Mouse (Mus musculus) 3T3-L1 (cell line): Measurements from ENCODE around the gene Iqsec1.

Experiments used
- DNase-seq: peaks from one replicate; pipeline ENCODE4 v3.0.0-alpha.2; 2015; ENCODE audit warnings: low read depth, low spot score

Iqsec1 gene

DNA sequence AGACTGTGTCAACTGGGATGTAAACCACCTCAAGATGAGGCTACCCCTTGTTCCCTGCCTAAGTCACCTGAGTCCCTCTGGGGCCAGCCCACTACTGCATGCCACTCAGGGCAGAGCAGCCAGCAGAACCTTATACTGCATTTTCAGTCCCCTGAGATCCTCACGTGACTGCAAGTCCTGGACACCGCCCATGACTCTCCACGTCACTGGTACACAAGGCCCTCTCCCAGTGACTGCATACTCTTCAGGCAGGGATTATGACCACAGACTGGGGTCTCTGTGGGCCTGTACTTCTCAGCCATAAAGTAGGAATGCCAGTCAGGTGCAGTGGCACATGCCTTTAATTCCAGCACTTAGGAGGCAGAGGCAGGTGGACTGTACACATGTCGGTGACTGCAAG, 281.3 kb downstream of the Iqsec1 start:
- DNase-seq: no peak

DNA sequence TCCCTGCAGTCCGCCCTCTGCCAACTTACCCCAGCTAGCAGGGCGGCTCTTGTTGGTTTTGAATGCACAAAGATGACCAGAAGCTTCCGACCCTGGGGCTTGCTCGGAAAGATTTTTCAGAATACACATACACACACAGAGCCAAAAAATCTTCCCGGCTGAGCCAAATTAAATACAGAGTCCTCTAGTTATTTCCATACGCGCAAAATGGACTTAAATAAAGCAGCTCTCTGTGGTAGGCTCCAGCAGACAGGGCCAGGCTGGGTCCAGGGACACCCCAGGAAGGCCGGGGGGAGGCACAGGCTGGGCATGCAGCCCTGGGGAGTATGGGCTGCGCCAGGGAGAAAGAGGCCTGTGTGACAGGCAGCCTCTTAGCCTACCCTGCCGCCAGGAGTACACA, 282.0 kb downstream of the Iqsec1 start:
- no peak for DNase-seq

DNA sequence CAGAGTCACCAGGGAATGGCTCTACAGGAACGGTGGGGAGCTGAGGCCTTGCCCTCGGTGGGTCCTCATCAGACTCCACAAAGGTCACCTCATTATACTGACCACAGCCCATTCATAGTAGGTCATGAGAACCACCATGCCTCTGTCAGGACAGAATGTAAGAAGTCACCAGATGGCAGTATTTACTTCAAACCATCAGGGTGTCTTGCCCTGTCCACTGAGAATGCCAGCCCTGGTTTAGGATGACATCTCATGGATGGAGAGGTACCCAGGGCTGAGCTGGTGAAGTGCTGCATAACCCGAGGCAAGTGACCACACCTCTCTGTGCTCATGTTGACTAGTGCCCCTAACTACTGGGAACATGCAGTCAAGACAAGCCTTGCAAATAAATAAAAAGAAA, 282.7 kb downstream of the Iqsec1 start:
- no peak for DNase-seq

- peak; percentile 54 for DNase-seq
Observed at GRCm38 (mm10) chr6:90704705-90705344, 283.7 kb downstream of the Iqsec1 start.

DNA sequence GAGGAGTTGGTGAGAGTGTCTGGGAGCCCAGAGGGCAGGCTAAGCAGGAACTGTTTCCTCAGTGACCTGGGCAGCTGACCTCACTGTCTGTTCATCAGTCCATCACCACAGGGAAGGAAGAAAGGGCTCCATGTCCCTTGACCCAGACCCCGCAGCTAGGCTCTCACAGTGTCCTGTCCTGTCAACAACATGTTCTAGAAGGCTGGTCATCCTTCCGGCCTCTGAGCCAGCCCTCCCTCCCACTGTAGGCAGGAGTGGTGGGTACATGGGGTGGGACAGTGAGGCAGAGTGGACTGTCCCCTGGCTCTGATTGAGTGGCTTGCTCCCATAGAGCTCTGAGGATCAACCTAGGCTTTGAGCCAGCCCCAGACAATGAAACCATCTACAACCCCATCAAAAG, 284.7 kb downstream of the Iqsec1 start:
- no peak for DNase-seq

GRCm38 (mm10) chr6:90702837-90703735, 285.4 kb downstream of the Iqsec1 start:
- peak; percentile 71 for DNase-seq

DNA sequence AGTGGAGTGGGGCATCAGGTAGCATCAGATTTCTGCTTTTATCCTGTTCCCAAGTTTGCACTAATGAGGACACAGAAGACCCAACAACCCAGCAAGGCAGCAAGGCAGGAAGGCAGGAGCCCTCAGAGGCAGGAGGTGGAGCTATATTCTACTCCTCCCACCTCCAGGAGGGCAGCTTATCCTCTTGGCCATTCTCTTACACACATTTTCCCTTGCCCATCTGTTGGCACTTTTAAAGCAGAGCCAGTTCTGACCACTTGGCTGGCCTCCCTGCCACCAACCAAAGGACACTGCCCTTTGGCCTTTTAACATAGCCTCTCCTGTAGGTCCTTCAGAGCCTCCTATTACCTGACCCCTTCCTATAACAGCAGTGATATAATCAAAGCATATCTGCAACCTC, 286.3 kb downstream of the Iqsec1 start:
- DNase-seq: peak; percentile 61

GRCm38 (mm10) chr6:90701391-90701790, 287.1 kb downstream of the Iqsec1 start:
- DNase-seq: peak; percentile 80

DNA sequence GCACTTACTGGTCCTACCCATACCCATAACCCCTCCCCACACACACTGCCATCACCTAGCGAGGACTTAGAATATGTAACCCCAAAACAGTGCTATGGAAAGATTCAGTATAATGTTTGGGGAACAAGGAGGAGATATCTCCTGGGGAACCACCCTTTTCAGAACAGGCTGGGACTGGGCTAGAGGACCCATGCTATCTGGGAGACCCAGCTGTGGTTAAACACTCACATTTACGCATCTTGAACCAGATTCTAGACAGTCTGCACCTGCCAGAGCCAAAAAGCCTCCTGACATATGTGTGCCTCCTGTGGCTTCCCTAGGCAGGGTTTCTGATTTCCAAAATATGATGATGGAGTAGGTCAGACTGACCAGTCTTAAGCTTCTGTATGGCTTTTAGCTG, 287.7 kb downstream of the Iqsec1 start:
- no peak for DNase-seq

- no peak for DNase-seq
Observed at GRCm38 (mm10) chr6:90700068-90700467, 288.4 kb downstream of the Iqsec1 start.

- no peak for DNase-seq
Observed at GRCm38 (mm10) chr6:90698843-90699242, 289.6 kb downstream of the Iqsec1 start.

- peak; percentile 44 for DNase-seq
Observed at GRCm38 (mm10) chr6:90695754-90696153, 292.7 kb downstream of the Iqsec1 start.

- no peak for DNase-seq
Observed at GRCm38 (mm10) chr6:90692404-90692803, 296.1 kb downstream of the Iqsec1 start.

- no peak for DNase-seq
Observed at GRCm38 (mm10) chr6:90691935-90692334, 296.6 kb downstream of the Iqsec1 start.

DNA sequence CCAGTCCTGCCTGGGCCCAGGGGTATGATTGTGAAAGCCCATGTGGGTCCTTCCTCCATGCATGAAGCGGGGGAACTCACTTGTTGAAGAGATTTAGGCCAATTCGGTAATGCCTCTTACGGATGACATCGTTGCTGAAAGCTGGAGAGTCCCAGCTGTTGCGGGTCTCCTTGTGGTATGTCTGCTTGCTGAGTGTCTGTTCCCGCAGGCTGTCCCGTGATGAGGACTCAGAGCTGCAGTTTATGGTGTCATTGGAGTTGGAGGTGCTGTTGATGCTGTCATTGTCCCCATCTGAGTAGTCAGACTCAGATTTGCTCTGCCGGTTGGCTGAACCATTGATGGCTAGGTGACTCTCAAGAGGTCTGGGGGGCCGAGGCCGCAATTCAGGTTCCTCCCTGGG, 299.0 kb downstream of the Iqsec1 start:
- DNase-seq: no peak

GRCm38 (mm10) chr6:90688742-90689141, 299.7 kb downstream of the Iqsec1 start:
- DNase-seq: no peak

DNA sequence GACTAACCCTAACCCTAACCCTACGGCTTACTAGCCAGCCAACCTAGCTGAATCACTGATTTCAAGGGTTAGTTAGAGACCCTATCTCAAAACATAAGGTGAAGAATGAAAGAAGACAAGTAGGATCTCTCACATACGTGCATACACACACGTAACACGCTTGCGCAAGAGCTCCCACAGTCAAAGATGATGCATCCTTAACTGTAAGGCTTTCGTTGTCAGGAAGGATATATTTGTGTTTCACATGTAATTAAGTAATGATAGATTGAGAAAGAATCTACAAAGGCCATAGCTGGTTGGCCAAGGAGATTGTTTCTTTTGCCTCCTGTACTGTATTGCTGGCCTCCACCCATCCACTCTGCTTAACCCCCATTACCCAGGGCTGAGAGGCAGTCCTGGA, 300.5 kb downstream of the Iqsec1 start:
- no peak for DNase-seq

GRCm38 (mm10) chr6:90686812-90687211, 301.7 kb downstream of the Iqsec1 start:
- no peak for DNase-seq

DNA sequence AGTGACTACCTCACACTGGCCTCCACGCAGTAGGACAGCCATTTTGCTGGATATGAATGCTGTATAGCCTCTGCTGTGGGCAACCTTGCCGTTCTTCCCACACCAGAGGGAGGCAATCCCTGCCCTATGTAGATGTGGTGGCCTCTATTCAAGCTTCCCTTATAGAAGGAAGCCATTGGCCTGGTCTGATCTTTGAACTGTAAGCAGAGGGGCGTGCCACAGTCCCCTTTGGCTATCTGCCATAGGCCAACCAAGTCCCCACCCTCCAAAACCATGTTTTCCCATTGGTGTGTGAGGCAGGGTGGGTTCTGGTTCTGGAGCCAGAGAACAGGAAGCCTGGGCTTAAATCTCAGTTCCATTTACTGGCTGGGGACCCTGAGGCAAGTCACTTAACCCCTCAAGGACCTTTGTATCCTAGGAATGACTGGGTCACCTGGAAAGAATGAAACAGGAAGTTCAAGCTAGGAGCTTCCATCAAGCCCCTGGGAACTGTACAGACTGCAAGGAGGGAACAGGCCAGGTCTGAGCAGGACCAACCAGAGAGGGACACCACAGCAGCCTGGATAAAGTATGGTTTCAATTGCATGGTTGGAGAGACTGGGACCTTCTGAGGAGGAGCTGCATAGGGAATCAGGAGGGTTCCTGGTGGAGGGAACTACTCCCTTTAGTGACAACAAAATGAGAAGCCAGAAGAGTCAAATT, 304.5 kb downstream of the Iqsec1 start:
- no peak for DNase-seq

- no peak for DNase-seq
Observed at GRCm38 (mm10) chr6:90680401-90680800, 308.1 kb downstream of the Iqsec1 start.

GRCm38 (mm10) chr6:90678759-90679158, 309.7 kb downstream of the Iqsec1 start:
- DNase-seq: no peak

- DNase-seq: no peak
Observed at GRCm38 (mm10) chr6:90668693-90669092, 319.8 kb downstream of the Iqsec1 start.
